Mouse (Mus musculus) CH12.LX (cell line): ENCODE results near the gene Olfr112. TPM values are rescaled to one million over a fixed set of nuclear protein-coding genes. Genes with fewer than 3 reads are reported as not detected.

Source experiments
- DNase-seq: peaks from one replicate; pipeline ENCODE4 v3.0.0-alpha.2; 2013; ENCODE audit errors: extremely low read depth
- H3K27ac ChIP-seq: 2 replicates; pipeline ENCODE4 v1.5.1; 2012; ENCODE audit warnings: low read depth, mild to moderate bottlenecking, control low read depth, moderate library complexity; ENCODE audit not compliant: insufficient read depth
- H3K27me3 ChIP-seq: replicated peaks from 2 replicates; pipeline ENCODE3; 2012; ENCODE audit warnings: inconsistent platforms
- H3K36me3 ChIP-seq, 2 experiments: replicated peaks in 1 of 2; 2 replicates each; pipeline versions ENCODE3 to v1.6.1; 2012; ENCODE audit warnings: inconsistent platforms in 1 of 2, low read length in 1 of 2, mild to moderate bottlenecking in 1 of 2, mixed read lengths in 1 of 2, moderate library complexity in 1 of 2; ENCODE audit not compliant: control insufficient read depth in 1 of 2, insufficient read depth in 1 of 2
- H3K4me1 ChIP-seq, 2 experiments: 2 replicates each; pipeline ENCODE4 v1.6.1; 2012; ENCODE audit warnings: inconsistent platforms in 1 of 2, moderate library complexity in 1 of 2; ENCODE audit not compliant: insufficient read depth in 2 of 2, control insufficient read depth in 1 of 2
- H3K4me2 ChIP-seq: 2 replicates; pipeline ENCODE4 v1.6.1; 2012; ENCODE audit warnings: low read depth, mild to moderate bottlenecking, control low read depth; ENCODE audit not compliant: poor library complexity, insufficient read depth, severe bottlenecking
- H3K4me3 ChIP-seq, 3 experiments: fragments of 150-350 bp in 1 of 3; sonication (generic) in 1 of 3; replicated peaks in 1 of 3; 2 replicates each; pipeline versions ENCODE3 to v1.5.1; 2011 to 2012; ENCODE audit warnings: low read depth in 2 of 3, low read length in 2 of 3, mild to moderate bottlenecking in 2 of 3, moderate library complexity in 2 of 3, control low read depth in 1 of 3, improper control_type of control experiment in 1 of 3, inconsistent platforms in 1 of 3, mixed read lengths in 1 of 3; ENCODE audit not compliant: poor library complexity in 1 of 3
- H3K79me2 ChIP-seq: replicated peaks from 2 replicates; pipeline ENCODE4 v1.6.1; 2012; ENCODE audit warnings: mild to moderate bottlenecking, moderate library complexity; ENCODE audit not compliant: control insufficient read depth, poor library complexity, insufficient read depth, severe bottlenecking; ENCODE audit errors: extremely low read depth
- H3K9ac ChIP-seq: 2 replicates; pipeline ENCODE4 v1.6.1; 2012; ENCODE audit warnings: low read depth, mild to moderate bottlenecking, control low read depth, moderate library complexity; ENCODE audit not compliant: insufficient read depth
- H3K9me3 ChIP-seq: replicated peaks from 2 replicates; pipeline ENCODE3; 2012; ENCODE audit warnings: low read length, inconsistent platforms, mixed read lengths
- BHLHE40 ChIP-seq: IDR thresholded peaks from 2 replicates; pipeline ENCODE4 v1.6.1; 2011; ENCODE audit warnings: mild to moderate bottlenecking, low read depth, low read length, improper control_type of control experiment
- CHD1 ChIP-seq: IDR thresholded peaks from 2 replicates; pipeline ENCODE4 v1.6.1; 2012; ENCODE audit warnings: low read depth, low read length, improper control_type of control experiment, inconsistent platforms
- CTCF ChIP-seq, 2 experiments: IDR thresholded peaks in 1 of 2; conservative IDR thresholded peaks in 1 of 2; 2 replicates each; pipeline ENCODE4 v1.5.1; 2011 to 2012; ENCODE audit warnings: low read depth in 2 of 2, low read length in 2 of 2, improper control_type of control experiment in 1 of 2, inconsistent platforms in 1 of 2, mild to moderate bottlenecking in 1 of 2, moderate library complexity in 1 of 2
- E2F4 ChIP-seq: IDR thresholded peaks from 2 replicates; pipeline ENCODE4 v1.6.1; 2011; ENCODE audit warnings: low read depth, low read length, improper control_type of control experiment; ENCODE audit not compliant: insufficient replicate concordance
- ELF1 ChIP-seq: IDR thresholded peaks from 2 replicates; pipeline ENCODE4 v1.6.1; 2014; ENCODE audit warnings: low read depth, mild to moderate bottlenecking, inconsistent platforms, low read length, improper control_type of control experiment
- EP300 ChIP-seq: IDR thresholded peaks from 2 replicates; pipeline ENCODE4 v1.6.1; 2011; ENCODE audit warnings: low read length, improper control_type of control experiment
- ETS1 ChIP-seq: conservative IDR thresholded peaks from 2 replicates; pipeline ENCODE4 v1.6.1; 2012; ENCODE audit warnings: low read depth, mild to moderate bottlenecking, inconsistent platforms, low read length, improper control_type of control experiment, moderate library complexity
- HCFC1 ChIP-seq: IDR thresholded peaks from 2 replicates; pipeline ENCODE4 v1.6.1; 2012; ENCODE audit warnings: low read depth, mild to moderate bottlenecking, inconsistent platforms, low read length, improper control_type of control experiment
- JUN ChIP-seq: IDR thresholded peaks from 2 replicates; pipeline ENCODE4 v1.6.1; 2011; ENCODE audit warnings: low read depth, mild to moderate bottlenecking, low read length, improper control_type of control experiment, moderate library complexity; ENCODE audit not compliant: insufficient read depth
- JUND ChIP-seq: conservative IDR thresholded peaks from 2 replicates; pipeline ENCODE4 v1.6.1; 2011; ENCODE audit warnings: low read depth, low read length, improper control_type of control experiment
- MAZ ChIP-seq: IDR thresholded peaks from 2 replicates; pipeline ENCODE4 v1.6.1; 2012; ENCODE audit warnings: low read depth, mild to moderate bottlenecking, inconsistent platforms, low read length, improper control_type of control experiment, moderate library complexity
- MEF2A ChIP-seq: IDR thresholded peaks from 2 replicates; pipeline ENCODE4 v1.6.1; 2014; ENCODE audit warnings: low read depth, mild to moderate bottlenecking, inconsistent platforms, low read length, improper control_type of control experiment, borderline replicate concordance
- NELFE ChIP-seq: IDR thresholded peaks from 2 replicates; pipeline ENCODE4 v1.6.1; 2011; ENCODE audit warnings: low read depth, low read length, improper control_type of control experiment
- NRF1 ChIP-seq: IDR thresholded peaks from 2 replicates; pipeline ENCODE4 v1.6.1; 2014; ENCODE audit warnings: low read depth, mild to moderate bottlenecking, inconsistent platforms, low read length, improper control_type of control experiment, moderate library complexity
- POLR2A ChIP-seq: IDR thresholded peaks from 2 replicates; pipeline ENCODE4 v1.6.1; 2011; ENCODE audit warnings: low read depth, mild to moderate bottlenecking, improper control_type of control experiment, low read length
- RAD21 ChIP-seq: IDR thresholded peaks from 2 replicates; pipeline ENCODE4 v1.6.1; 2011; ENCODE audit warnings: low read depth, mild to moderate bottlenecking, low read length, improper control_type of control experiment, moderate library complexity
- SIN3A ChIP-seq: IDR thresholded peaks from 2 replicates; pipeline ENCODE4 v1.6.1; 2012; ENCODE audit warnings: low read length, improper control_type of control experiment, inconsistent platforms
- SMC3 ChIP-seq: IDR thresholded peaks from 2 replicates; pipeline ENCODE4 v1.6.1; 2011; ENCODE audit warnings: low read depth, low read length, improper control_type of control experiment
- TBP ChIP-seq: conservative IDR thresholded peaks from 2 replicates; pipeline ENCODE4 v1.6.1; 2011; ENCODE audit warnings: low read depth, low read length, improper control_type of control experiment
- TCF12 ChIP-seq: IDR thresholded peaks from 2 replicates; pipeline ENCODE4 v1.6.1; 2014; ENCODE audit warnings: low read depth, mild to moderate bottlenecking, inconsistent platforms, low read length, improper control_type of control experiment
- UBTF ChIP-seq: IDR thresholded peaks from 2 replicates; pipeline ENCODE4 v1.6.1; 2012; ENCODE audit warnings: low read depth, mild to moderate bottlenecking, inconsistent platforms, low read length, improper control_type of control experiment, moderate library complexity
- USF2 ChIP-seq: conservative IDR thresholded peaks from 2 replicates; pipeline ENCODE4 v1.6.1; 2011; ENCODE audit warnings: low read depth, low read length, improper control_type of control experiment
- ZC3H11A ChIP-seq: IDR thresholded peaks from 2 replicates; pipeline ENCODE4 v1.6.1; 2012; ENCODE audit warnings: low read depth, mild to moderate bottlenecking, inconsistent platforms, low read length, improper control_type of control experiment
- ZMIZ1 ChIP-seq: IDR thresholded peaks from 2 replicates; pipeline ENCODE4 v1.6.1; 2012; ENCODE audit warnings: low read depth, mild to moderate bottlenecking, inconsistent platforms, low read length, improper control_type of control experiment
- dilution Hi-C: fragments of 300-500 bp; cut with MboI; formaldehyde crosslinking; loops from 2 replicates; pipeline ENCODE4 v1.14.3; 2020; ENCODE audit warnings: low sequenced_read_pairs; ENCODE audit not compliant: extremely low pct_unique_long_range_greater_than_20kb, extremely low pct_ligation_motif_present
- in situ Hi-C: fragments of 300-500 bp; cut with MboI; formaldehyde crosslinking; loops from 3 replicates; pipeline ENCODE4 v1.14.3; 2019; ENCODE audit warnings: low sequenced_read_pairs, low pct_ligation_motif_present, low pct_unique_long_range_greater_than_20kb, mixed read lengths
- polyA plus RNA-seq: library from polyadenylated mRNA; unstranded; fragments of >175 nt; gene quantifications from 2 replicates; pipeline ENCODE4 v1.2.1, GENCODE M21; 2012; ENCODE audit warnings: low read depth; ENCODE audit not compliant: insufficient read length
- total RNA-seq, 2 experiments: library from RNA; depleted of rRNA; stranded (reverse); fragments of 300-350 nt in 1 of 2; fragments of >200 nt in 1 of 2; gene quantifications; 2 replicates each; pipeline ENCODE4 v1.2.3; 2012 to 2014

Olfr112 gene
- total and polyA plus RNA-seq, 3 experiments = not detected

DNA sequence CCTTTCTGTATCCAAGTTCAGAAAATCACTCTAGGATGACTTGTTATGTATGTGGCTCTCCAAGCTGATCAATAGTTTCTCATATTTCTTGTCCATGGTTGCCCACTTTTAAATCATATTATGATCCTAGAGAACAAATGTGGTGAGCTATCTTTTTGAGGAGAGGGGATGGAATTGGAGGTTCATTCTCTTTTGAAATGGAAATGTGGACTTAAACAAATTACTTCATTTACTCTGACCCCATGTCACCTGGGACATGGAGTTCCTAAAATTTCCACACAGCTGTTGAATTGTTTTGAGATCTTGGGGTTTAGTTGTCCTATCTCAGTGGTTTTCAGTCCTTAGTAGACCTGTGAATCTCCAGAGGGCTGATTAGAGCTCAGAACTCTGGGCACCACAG, 8.3 kb upstream of the Olfr112 start, which contains the start of gene Olfr113:
Olfr113 (minus strand) TSS at position 101 of the 400 bp plus-strand sequence.
- H3K79me2 ChIP-seq = no peaks in the 10 kb centered on the region
- no peak for DNase-seq
- H3K27ac ChIP-seq = no peak within 1 kb of the TSS
- no peaks in the 10 kb centered on the region for H3K4me1 ChIP-seq
- no peak within 1 kb of the TSS for H3K4me3 ChIP-seq
- dilution Hi-C loops (no loop called here), in situ Hi-C loops (no loop called here)
- H3K36me3 ChIP-seq = no peaks in the 10 kb centered on the region
- TF ChIP-seq JUN (no peak), E2F4 (no peak), SMC3 (no peak), MEF2A (no peak), ZMIZ1 (no peak), MAZ (no peak), POLR2A (no peak), JUND (no peak), EP300 (no peak)
- peaks cover 2% of the 10 kb centered on the region for H3K9me3 ChIP-seq
- no peaks in the 10 kb centered on the region for H3K27me3 ChIP-seq
- no peak within 1 kb of the TSS for H3K9ac ChIP-seq
- H3K4me2 ChIP-seq = no peak within 1 kb of the TSS

- H3K9me3 ChIP-seq = no peaks in the 10 kb centered on the region
- no peaks in the 10 kb centered on the region for H3K79me2 ChIP-seq
- in situ Hi-C loops = no loop called here
- no peak overlapping the region for H3K27ac ChIP-seq
- no peak overlapping the region for H3K4me2 ChIP-seq
- DNase-seq = no peak
- H3K9ac ChIP-seq = no peak overlapping the region
- TF ChIP-seq UBTF (no peak), TBP (no peak), ETS1 (no peak), CTCF (conservative IDR thresholded peaks at IDR 0.05 in 1 of 2, IDR thresholded peaks at IDR 0.05 in 1 of 2; ENCODE audit: low read depth in 2 of 2, low read length in 2 of 2) (no peak), ZC3H11A (no peak), BHLHE40 (no peak), NRF1 (no peak), TCF12 (no peak), SIN3A (no peak), HCFC1 (no peak), SMC3 (no peak), CHD1 (no peak), ELF1 (no peak), POLR2A (no peak), MAZ (no peak), NELFE (no peak), E2F4 (no peak), RAD21 (no peak), USF2 (no peak)
- dilution Hi-C loops = no loop called here
- H3K4me1 ChIP-seq = no peaks in the 10 kb centered on the region
- H3K27me3 ChIP-seq = no peaks in the 10 kb centered on the region
- H3K4me3 ChIP-seq = no peak overlapping the region
- no peaks in the 10 kb centered on the region for H3K36me3 ChIP-seq
These were observed 10.2 kb downstream of the Olfr112 start for GRCm38 (mm10) chr17:37558913-37559615.
